Mouse (Mus musculus): ENCODE results near the gene Dad1.

DNA sequence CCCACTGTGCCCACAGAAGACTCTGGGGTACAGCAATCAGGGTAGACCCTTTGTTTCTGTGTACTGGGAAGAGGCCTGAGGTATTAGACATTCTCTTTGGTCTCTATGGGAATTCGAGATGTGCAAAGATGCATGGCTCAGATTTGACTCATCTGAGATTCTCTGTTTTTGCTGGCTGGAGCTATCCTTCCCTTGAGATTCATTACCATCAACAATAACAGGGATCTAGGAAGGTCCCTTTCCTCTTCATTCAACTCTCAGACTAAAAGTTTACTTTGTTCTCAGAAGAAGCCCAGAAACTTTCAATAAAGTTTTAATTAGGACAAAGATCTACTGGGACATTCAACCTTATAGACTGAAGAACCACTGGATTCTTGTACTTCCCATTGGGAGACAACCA lies 30.9 kb upstream of the Dad1 start, which contains the start of gene Olfr49:
- TF ChIP-seq POLR2A (IDR thresholded peaks at IDR 0.05; ENCODE audit: low read depth, low read length) (no peak), CTCF (IDR thresholded peaks at IDR 0.05; ENCODE audit: borderline replicate concordance, insufficient read depth, low read length) (no peak)

Measured in embryonic fibroblast, embryonic 13.5 days (primary cell).